In the genomic region with DNA sequence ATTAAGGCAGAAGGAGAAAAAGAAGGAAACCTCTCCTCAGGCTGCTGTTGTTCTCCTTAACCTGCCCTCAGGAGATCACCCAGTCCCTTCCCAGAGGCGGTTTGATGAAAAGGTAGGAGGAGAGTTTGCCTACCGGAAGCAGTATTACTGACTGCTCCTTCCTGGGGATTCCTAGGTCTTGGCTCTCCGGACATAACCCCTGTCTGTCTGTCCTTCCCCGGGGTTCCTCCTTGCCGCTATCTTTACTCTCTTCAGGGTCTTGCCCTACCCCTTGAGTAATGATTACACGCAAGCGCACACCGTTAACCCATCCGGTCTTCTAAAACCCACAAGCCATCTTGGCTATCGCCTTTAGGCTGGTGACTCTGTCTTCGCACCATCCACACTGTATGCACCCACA, we compare ENCODE assay signal across 32 mouse cellular contexts. TPM values are rescaled to one million over a fixed set of nuclear protein-coding genes. Genes with fewer than 3 reads are reported as not detected.
DNase-seq lines count a peak whose midpoint lies in the region; ATAC-seq and TF ChIP-seq lines count a peak whose summit lies in the region.
"Had no signal": no experiment of that assay in that cellular context is flagged by ENCODE, and none has a peak within 500 bp of the region (broad histone marks: within the 10 kb centered on the region; RNA-seq: fewer than 3 reads in every experiment).

No protein-coding gene starts in this region.

- TF ChIP-seq POLR2A in testis, adult 2 months (IDR thresholded peaks at IDR 0.05; ENCODE audit: control insufficient read depth, low read depth, low read length), result no peak

- H3K9me3 ChIP-seq in kidney, embryonic 16.5 days (ENCODE audit: low read length), result no peaks in the 10 kb centered on the region
- H3K9me3 ChIP-seq in liver, embryonic 12.5 days (replicated peaks), result no peaks in the 10 kb centered on the region
- H3K9me3 ChIP-seq: limb, embryonic 13.5 days; liver, embryonic 13.5 days; stomach, embryonic 15.5 days had no signal

- H3K4me1 ChIP-seq in testis, adult 2 months (ENCODE audit: control insufficient read depth, insufficient read depth, low read length), result peaks cover 2% of the 10 kb centered on the region
- H3K4me1 ChIP-seq in kidney, embryonic 16.5 days (ENCODE audit: insufficient read depth, low read length), result peaks cover 16% of the 10 kb centered on the region; the same call in 1 of the 2 replicates
- H3K4me1 ChIP-seq in liver, embryonic 12.5 days, result 0 out of 2 replicates have a peak, but pooled peaks cover 2% of the 10 kb centered on the region
- H3K4me1 ChIP-seq: limb, embryonic 13.5 days; liver, embryonic 13.5 days; megakaryocyte, embryonic 14.5 days; stomach, embryonic 15.5 days had no signal

- H3K4me3 ChIP-seq in testis, adult 2 months (ENCODE audit: control insufficient read depth, low read depth, low read length), result peak overlapping the region; percentile 41
- no peak overlapping the region for H3K4me3 ChIP-seq in kidney, embryonic 16.5 days (ENCODE audit: low read length)
- no peak overlapping the region for H3K4me3 ChIP-seq in liver, embryonic 12.5 days
- H3K4me3 ChIP-seq: heart, embryonic 12.5 days; layer of hippocampus, adult 2 months; left cerebral cortex, adult 2 months; limb, embryonic 13.5 days; liver, embryonic 13.5 days; megakaryocyte, embryonic 14.5 days; stomach, embryonic 15.5 days had no signal

- WGBS in kidney, embryonic 16.5 days, result 86% methylated on average over 11 of the region's 11 CpGs
- WGBS in liver, embryonic 12.5 days (ENCODE audit: insufficient replicate concordance), result 80% methylated on average over 11 of the region's 11 CpGs

- DNase-seq in kidney, adult 11 months, result peak; percentile 19
- DNase-seq in kidney, postnatal 14 days, result no peak
- no peak for DNase-seq in testis, postnatal 10 days (ENCODE audit: low spot score)
- DNase-seq in frontal cortex, postnatal 10 days (ENCODE audit: low spot score in 2 of 2), result no peak
- DNase-seq: adrenal gland, postnatal 10 days; cerebellum, adult 11 months; cerebellum, adult 9-10 months; cerebellum, postnatal 36 days; gastrocnemius, postnatal 25 days; heart, adult 18-20 months; heart, postnatal 4 days; liver, embryonic 13.5 days; lung, adult 18-20 months; lung, postnatal 4 days; midbrain, embryonic 14.5 days; retina, postnatal 1 day; right cerebral cortex, postnatal 25 days; thymus, adult 18-20 months; thymus, postnatal 25 days had no signal

- no peak overlapping the region for H3K9ac ChIP-seq in kidney, embryonic 16.5 days (replicated peaks; ENCODE audit: low read length)
- H3K9ac ChIP-seq in liver, embryonic 12.5 days, result no peak overlapping the region
- H3K9ac ChIP-seq: heart, embryonic 12.5 days; hindbrain, embryonic 14.5 days; limb, embryonic 13.5 days; liver, embryonic 13.5 days; stomach, embryonic 15.5 days had no signal

- TF ChIP-seq CTCF in testis, adult 2 months (IDR thresholded peaks at IDR 0.05; ENCODE audit: control insufficient read depth, insufficient read depth, insufficient replicate concordance, low read depth, low read length), result no peak

- H3K4me2 ChIP-seq in kidney, embryonic 16.5 days (replicated peaks; ENCODE audit: low read depth, low read length), result 0 out of 2 replicates have a peak overlapping the region, but pooled peaks have one; percentile 5
- no peak overlapping the region for H3K4me2 ChIP-seq in liver, embryonic 12.5 days
- H3K4me2 ChIP-seq: heart, embryonic 12.5 days; hindbrain, embryonic 14.5 days; limb, embryonic 13.5 days; liver, embryonic 13.5 days; stomach, embryonic 15.5 days had no signal

- ATAC-seq in kidney, embryonic 16.5 days (ENCODE audit: low FRiP score, low TSS enrichment), result no peak
- no peak for ATAC-seq in liver, embryonic 12.5 days
- ATAC-seq: forebrain, embryonic 14.5 days; intestine, postnatal 0 days; lung, postnatal 0 days had no signal

- H3K27me3 ChIP-seq in testis, adult 2 months (ENCODE audit: control insufficient read depth, insufficient read depth, low read length), result no peaks in the 10 kb centered on the region
- no peaks in the 10 kb centered on the region for H3K27me3 ChIP-seq in kidney, embryonic 16.5 days (ENCODE audit: insufficient read depth, low read length)
- H3K27me3 ChIP-seq in liver, embryonic 12.5 days (replicated peaks), result peaks cover 20% of the 10 kb centered on the region

- no peak overlapping the region for H3K27ac ChIP-seq in testis, adult 2 months (ENCODE audit: control insufficient read depth, insufficient read depth, low read depth, low read length)
- peak overlapping the region; percentile 57 for H3K27ac ChIP-seq in kidney, embryonic 16.5 days (ENCODE audit: low read length)
- H3K27ac ChIP-seq in liver, embryonic 12.5 days, result no peak overlapping the region
- H3K27ac ChIP-seq: hindbrain, embryonic 14.5 days; layer of hippocampus, adult 2 months; left cerebral cortex, adult 2 months; limb, embryonic 13.5 days; liver, embryonic 13.5 days; stomach, embryonic 15.5 days had no signal

- no peaks in the 10 kb centered on the region for H3K36me3 ChIP-seq in testis, adult 2 months (ENCODE audit: control insufficient read depth, insufficient read depth, low read length)
- no peaks in the 10 kb centered on the region for H3K36me3 ChIP-seq in kidney, embryonic 16.5 days (ENCODE audit: insufficient read depth, low read length)
- H3K36me3 ChIP-seq in liver, embryonic 12.5 days, result no peaks in the 10 kb centered on the region
- H3K36me3 ChIP-seq: heart, embryonic 12.5 days; limb, embryonic 13.5 days; liver, embryonic 13.5 days; stomach, embryonic 15.5 days had no signal

RNA-seq across cellular contexts. Expression of a gene that starts 54.0 kb away (rescaled TPM):
- 0.07 and 0.14 TPM in 2 replicates for polyA plus RNA-seq in testis, adult 2 months (2012; rRNA removed)
- polyA plus RNA-seq in kidney, embryonic 16.5 days (2015; fragmentation: Nextera tagmentation; extraction: Ambion mirVana), result 0.81 and 0.82 TPM in 2 replicates
- polyA plus RNA-seq in liver, embryonic 12.5 days (2016; fragmentation: Nextera tagmentation; extraction: Ambion mirVana), result 1.0 and 1.1 TPM in 2 replicates
- polyA plus RNA-seq: forebrain, embryonic 14.5 days had no signal
